Mouse (Mus musculus) megakaryocyte-erythroid progenitor cell, adult 5-6 weeks (primary cell): Measurements from ENCODE around the gene Pkd1. TPM values are rescaled to one million over a fixed set of nuclear protein-coding genes. Genes with fewer than 3 reads are reported as not detected.

Source experiments
- ATAC-seq: replicated peaks from 2 replicates; pipeline ENCODE4 v1.8.0; 2016; ENCODE audit warnings: mild to moderate bottlenecking, inconsistent platforms; ENCODE audit not compliant: severe bottlenecking, poor library complexity, low FRiP score, low TSS enrichment
- total RNA-seq, 2 experiments: library from RNA; stranded (forward) in 1 of 2; stranded (reverse) in 1 of 2; fragments of 200-1000, 215-1000 nt in 1 of 2; fragments of >200 nt in 1 of 2; fragmentation: Nextera tagmentation in 1 of 2; gene quantifications; 2 replicates each; pipeline ENCODE4 v1.2.3; 2014 to 2017

Gene Pkd1
- total RNA-seq, 2 experiments from 2014 or later: 5.4 to 20.5 TPM

GRCm38 (mm10) chr17:24531064-24531463 is 18.6 kb upstream of the Pkd1 start:
- ATAC-seq: no peak

GRCm38 (mm10) chr17:24532045-24532444 is 17.6 kb upstream of the Pkd1 start:
- no peak for ATAC-seq

- peak; percentile 86 for ATAC-seq
These were observed 16.3 kb upstream of the Pkd1 start for GRCm38 (mm10) chr17:24533099-24533992.

- ATAC-seq: no peak
These were observed 15.4 kb upstream of the Pkd1 start, which contains the start of gene Rab26 for GRCm38 (mm10) chr17:24534160-24534718. Gene Rab26 (minus strand): TSS chr17:24534210.

- ATAC-seq: no peak
These were observed 14.3 kb upstream of the Pkd1 start for GRCm38 (mm10) chr17:24535300-24535699.

- no peak for ATAC-seq
These were observed 12.1 kb upstream of the Pkd1 start for GRCm38 (mm10) chr17:24537536-24537935.

GRCm38 (mm10) chr17:24538950-24539349 is 10.7 kb upstream of the Pkd1 start:
- ATAC-seq: no peak

GRCm38 (mm10) chr17:24540375-24540774 is 9.3 kb upstream of the Pkd1 start:
- peak; percentile 91 for ATAC-seq

GRCm38 (mm10) chr17:24544613-24545012 is 5.0 kb upstream of the Pkd1 start:
- ATAC-seq: no peak

- no peak for ATAC-seq
These were observed 4.4 kb upstream of the Pkd1 start for GRCm38 (mm10) chr17:24545247-24545646.

- ATAC-seq: no peak
These were observed 3.4 kb upstream of the Pkd1 start for GRCm38 (mm10) chr17:24546234-24546633.

- ATAC-seq: no peak
These were observed 1.2 kb upstream of the Pkd1 start for GRCm38 (mm10) chr17:24548435-24548834.

GRCm38 (mm10) chr17:24548921-24549617 is 565 bp upstream of the Pkd1 start:
- ATAC-seq: peak; percentile 45

- peak; percentile 44 for ATAC-seq
These were observed 899 bp downstream of the Pkd1 start for GRCm38 (mm10) chr17:24550416-24551049.

GRCm38 (mm10) chr17:24551050-24551444 is 1.4 kb downstream of the Pkd1 start:
- ATAC-seq: no peak

GRCm38 (mm10) chr17:24557091-24557490 is 7.5 kb downstream of the Pkd1 start:
- no peak for ATAC-seq

GRCm38 (mm10) chr17:24558600-24559099 is 9.0 kb downstream of the Pkd1 start:
- no peak for ATAC-seq

- ATAC-seq: no peak
These were observed 9.5 kb downstream of the Pkd1 start for GRCm38 (mm10) chr17:24559146-24559545.

- ATAC-seq: no peak
These were observed 10.8 kb downstream of the Pkd1 start for GRCm38 (mm10) chr17:24560301-24561028.
